Mouse (Mus musculus): ENCODE results near the gene 0610010K14Rik.

DNA sequence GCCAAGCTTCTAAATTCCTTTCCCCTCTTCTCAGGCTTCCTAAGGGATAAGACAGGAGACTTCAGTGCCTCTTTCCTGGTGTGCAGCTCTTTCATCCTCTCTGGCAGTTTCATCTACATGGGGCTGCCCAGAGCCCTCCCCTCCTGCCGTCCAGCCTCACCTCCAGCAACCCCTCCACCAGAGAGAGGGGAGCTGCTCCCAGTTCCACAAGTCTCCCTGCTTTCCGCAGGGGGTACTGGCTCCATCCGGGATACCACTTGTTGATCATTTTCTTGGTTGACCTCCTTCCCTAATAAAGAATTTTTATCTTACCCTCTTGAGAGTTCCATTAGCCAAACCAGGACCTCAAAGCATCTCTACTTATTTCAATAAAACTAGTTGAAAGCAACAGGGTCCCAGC is 21.6 kb downstream of the 0610010K14Rik start:
- TF ChIP-seq CTCF (IDR thresholded peaks at IDR 0.05) = no peak
- no peak for TF ChIP-seq EP300 (IDR thresholded peaks at IDR 0.05)

Data from lung, postnatal 0 days (tissue).